Mouse (Mus musculus) right cerebral cortex, adult 18-20 months (tissue): Measurements from ENCODE around the gene Xpc.

Experiments used
- DNase-seq: peaks from one replicate; pipeline ENCODE4 v3.0.0; 2022; ENCODE audit warnings: mixed read lengths

The Xpc gene

GRCm38 (mm10) chr6:91522816-91523215 lies 7.1 kb upstream of the Xpc start:
- DNase-seq = no peak

- DNase-seq = peak; percentile 65
Observed at GRCm38 (mm10) chr6:91518454-91519020, 2.8 kb upstream of the Xpc start.

- no peak for DNase-seq
Observed at GRCm38 (mm10) chr6:91514737-91515362, 838 bp downstream of the Xpc start.

GRCm38 (mm10) chr6:91514135-91514534 lies 1.6 kb downstream of the Xpc start:
- DNase-seq = no peak

- no peak for DNase-seq
Observed at GRCm38 (mm10) chr6:91510211-91510610, 5.5 kb downstream of the Xpc start.

- DNase-seq = peak; percentile 55
Observed at GRCm38 (mm10) chr6:91509326-91509725, 6.4 kb downstream of the Xpc start.

- no peak for DNase-seq
Observed at GRCm38 (mm10) chr6:91508041-91508440, 7.6 kb downstream of the Xpc start.

GRCm38 (mm10) chr6:91506036-91506435 lies 9.7 kb downstream of the Xpc start:
- DNase-seq = no peak

GRCm38 (mm10) chr6:91503302-91503701 lies 12.4 kb downstream of the Xpc start:
- DNase-seq = no peak

GRCm38 (mm10) chr6:91494526-91494925 lies 21.2 kb downstream of the Xpc start:
- no peak for DNase-seq

GRCm38 (mm10) chr6:91493053-91493452 lies 22.6 kb downstream of the Xpc start:
- DNase-seq = no peak

GRCm38 (mm10) chr6:91491004-91491403 lies 24.7 kb downstream of the Xpc start:
- no peak for DNase-seq

GRCm38 (mm10) chr6:91489872-91490271 lies 25.8 kb downstream of the Xpc start:
- peak; percentile 76 for DNase-seq

- peak; percentile 67 for DNase-seq
Observed at GRCm38 (mm10) chr6:91488496-91489212, 27.0 kb downstream of the Xpc start.

GRCm38 (mm10) chr6:91486736-91487453 lies 28.8 kb downstream of the Xpc start:
- DNase-seq = no peak

- DNase-seq = no peak
Observed at GRCm38 (mm10) chr6:91483371-91483770, 32.3 kb downstream of the Xpc start.

- DNase-seq = no peak
Observed at GRCm38 (mm10) chr6:91476541-91476940, 39.1 kb downstream of the Xpc start.

- DNase-seq = peak; percentile 53
Observed at GRCm38 (mm10) chr6:91474441-91475190, 41.1 kb downstream of the Xpc start.

GRCm38 (mm10) chr6:91473805-91474440 lies 41.8 kb downstream of the Xpc start:
- DNase-seq = no peak

GRCm38 (mm10) chr6:91472868-91473804 lies 42.6 kb downstream of the Xpc start, which contains the start of the genes Chchd4 and Tmem43:
TSS of gene Chchd4 (minus strand) at chr6:91473546.
TSS of gene Tmem43 (plus strand) at chr6:91473703.
- peak; percentile 99 for DNase-seq

- DNase-seq = no peak
Observed at GRCm38 (mm10) chr6:91472319-91472718, 43.4 kb downstream of the Xpc start.
